Mouse (Mus musculus) brown adipose tissue, adult 24 weeks (tissue): ENCODE measurements around the gene Anxa6. TPM values are rescaled to one million over a fixed set of nuclear protein-coding genes. Genes with fewer than 3 reads are reported as not detected.

Experiments
- H3K27ac ChIP-seq: fragments of 200-500 bp; replicated peaks from 2 replicates; pipeline ENCODE4 v1.5.1; 2012; ENCODE audit warnings: low read depth, mild to moderate bottlenecking, low read length
- H3K4me1 ChIP-seq: fragments of 200-500 bp; 2 replicates; pipeline ENCODE4 v1.6.1; 2012; ENCODE audit warnings: low read length, mixed read lengths; ENCODE audit not compliant: control insufficient read depth, insufficient read depth, insufficient read length
- H3K4me3 ChIP-seq: fragments of 200-500 bp; 2 replicates; pipeline ENCODE4 v1.5.1; 2012; ENCODE audit warnings: low read depth, mild to moderate bottlenecking, low read length, moderate library complexity; ENCODE audit not compliant: insufficient read depth
- polyA plus RNA-seq: library from polyadenylated mRNA; stranded (reverse); fragments of >200 nt; gene quantifications from 2 replicates; pipeline ENCODE4 v1.2.4, GENCODE M21; 2012; ENCODE audit not compliant: missing spikeins, insufficient read depth, insufficient read length

Gene Anxa6
- polyA plus RNA-seq, 1 experiment: 212 TPM

DNA sequence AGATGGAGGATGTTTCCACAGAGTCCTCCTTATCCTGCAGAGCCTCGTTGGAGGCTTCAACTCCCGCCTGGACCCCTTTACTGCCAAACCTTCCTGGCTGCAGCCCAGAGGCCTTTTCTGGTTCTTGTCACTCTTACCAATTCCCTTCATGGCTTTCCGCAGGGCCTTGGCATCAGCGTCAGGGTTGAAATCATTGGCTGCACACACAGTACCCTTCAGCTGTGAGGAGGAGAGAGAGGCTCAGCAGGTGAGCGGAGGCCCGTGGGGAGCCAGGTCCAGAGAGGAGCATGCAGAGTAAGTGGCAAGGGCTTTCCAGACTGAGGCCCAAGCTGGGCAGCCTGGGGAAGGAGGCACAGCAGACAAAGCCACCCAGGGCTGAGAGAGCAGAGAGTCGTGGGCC lies 37.1 kb downstream of the Anxa6 start:
- H3K4me1 ChIP-seq: no peaks in the 10 kb centered on the region
- H3K4me3 ChIP-seq: no peak overlapping the region
- no peak overlapping the region for H3K27ac ChIP-seq

DNA sequence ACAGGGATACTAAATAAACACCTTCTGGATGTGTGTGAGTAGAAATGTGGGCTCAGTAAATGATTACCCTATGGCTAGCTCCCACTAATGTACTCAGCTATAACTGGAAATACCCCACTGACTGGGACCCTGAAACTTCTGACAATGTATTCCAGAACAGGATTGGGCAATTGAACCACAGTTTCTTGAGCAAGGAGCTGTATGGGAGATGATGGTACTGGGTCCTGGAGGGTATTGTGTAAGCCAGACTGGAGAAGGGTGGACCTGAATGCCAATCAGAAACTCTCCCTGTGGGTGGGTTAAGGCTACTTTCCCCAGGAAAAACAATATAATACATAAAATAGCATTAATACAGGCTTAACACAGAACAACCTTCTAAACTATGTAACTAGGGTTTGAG lies 43.3 kb downstream of the Anxa6 start:
- Histone ChIP-seq H3K27ac (no peak overlapping the region), H3K4me3 (no peak overlapping the region), H3K4me1 (no peaks in the 10 kb centered on the region)

DNA sequence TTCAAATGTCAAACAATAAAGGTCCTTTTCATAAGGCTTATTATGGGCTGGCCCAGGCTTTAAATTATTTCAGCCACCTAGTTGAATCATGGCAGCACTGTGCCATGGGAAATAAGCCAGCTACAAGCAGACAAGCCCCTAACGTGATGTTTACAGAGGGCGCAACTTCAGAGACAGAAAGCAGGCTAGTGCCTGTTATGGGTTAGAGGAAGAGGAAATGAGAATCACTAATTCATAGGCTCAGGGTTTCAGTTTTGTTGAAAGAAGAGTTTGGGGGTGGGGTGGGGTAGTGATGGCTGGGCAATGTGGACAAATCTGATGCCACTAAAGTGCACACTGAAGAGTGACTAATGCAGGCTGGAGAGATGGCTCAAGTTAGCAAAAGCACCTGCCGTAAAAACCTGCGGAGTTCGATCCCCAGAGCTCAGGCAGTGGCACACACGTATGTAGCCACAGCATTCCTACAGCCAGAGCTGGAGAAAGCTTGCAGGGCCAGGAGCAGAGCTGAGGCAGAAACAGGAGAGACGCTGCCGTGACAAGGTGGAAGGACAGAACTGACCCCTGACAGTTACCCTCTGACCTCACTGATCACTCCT lies 44.4 kb downstream of the Anxa6 start:
- no peaks in the 10 kb centered on the region for H3K4me1 ChIP-seq
- no peak overlapping the region for H3K27ac ChIP-seq

DNA sequence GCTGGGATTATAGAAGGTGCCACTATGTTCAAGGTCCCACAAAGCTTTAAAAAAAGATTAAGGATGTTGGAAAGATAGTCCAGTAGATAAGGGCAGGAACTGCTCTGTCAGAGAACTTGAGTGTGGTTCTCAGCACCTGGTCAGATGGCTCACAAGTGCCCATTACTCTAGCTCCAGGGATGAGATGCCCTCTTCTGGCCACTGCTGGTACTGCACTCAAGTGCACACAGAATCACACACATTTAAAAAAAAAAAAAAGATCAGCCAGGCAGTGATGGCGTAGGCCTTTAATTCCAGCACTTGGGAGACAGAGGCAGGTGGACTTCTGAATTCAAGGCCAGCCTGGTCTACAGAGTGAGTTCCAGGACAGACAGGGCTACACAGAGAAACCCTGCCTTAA lies 45.3 kb downstream of the Anxa6 start:
- H3K27ac ChIP-seq: no peak overlapping the region
- H3K4me3 ChIP-seq: no peak overlapping the region
- no peaks in the 10 kb centered on the region for H3K4me1 ChIP-seq

More for the DNA sequence above, 44.4 kb downstream of the Anxa6 start:
- H3K4me3 ChIP-seq: no peak overlapping the region

DNA sequence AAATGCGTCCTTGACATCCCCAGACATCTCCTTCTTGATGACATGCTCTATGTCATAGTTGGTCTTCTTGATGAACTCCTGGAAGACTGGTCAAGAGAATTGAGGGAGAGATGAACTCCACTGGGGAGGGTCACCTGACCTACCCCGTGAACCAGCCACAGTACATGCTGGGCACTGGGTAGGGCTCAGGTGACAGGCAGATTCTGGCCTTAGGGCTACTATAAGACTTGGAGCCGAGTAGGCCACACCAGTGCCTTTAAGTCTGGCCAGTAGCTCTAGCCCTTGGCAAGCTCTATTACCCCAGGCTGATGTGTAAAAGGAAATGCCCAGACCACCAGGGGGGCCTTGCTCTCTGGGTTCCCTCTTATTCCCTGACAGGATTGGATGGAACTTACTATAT lies 48.2 kb downstream of the Anxa6 start:
- no peak overlapping the region for H3K27ac ChIP-seq
- no peaks in the 10 kb centered on the region for H3K4me1 ChIP-seq
- no peak overlapping the region for H3K4me3 ChIP-seq

DNA sequence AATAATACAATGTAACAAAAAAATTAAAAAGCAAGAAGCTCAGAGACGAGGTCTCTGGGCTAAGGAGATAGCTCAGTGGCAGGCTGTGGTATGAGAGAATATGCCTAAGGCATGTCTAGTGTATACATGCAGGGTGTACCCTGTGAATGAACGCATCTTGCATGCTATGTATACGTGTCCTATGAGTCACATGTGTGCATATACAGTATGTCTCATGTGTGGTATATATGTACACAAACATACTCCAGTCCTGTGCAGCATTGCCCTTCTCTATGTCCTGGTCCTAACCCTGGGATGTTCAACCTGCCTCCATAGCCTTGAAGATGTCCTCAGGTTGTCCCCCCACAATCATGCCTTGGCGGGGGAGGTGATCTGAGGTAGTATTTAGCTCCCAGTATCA lies 48.7 kb downstream of the Anxa6 start:
- Histone ChIP-seq H3K4me3 (no peak overlapping the region), H3K4me1 (no peaks in the 10 kb centered on the region), H3K27ac (no peak overlapping the region)

DNA sequence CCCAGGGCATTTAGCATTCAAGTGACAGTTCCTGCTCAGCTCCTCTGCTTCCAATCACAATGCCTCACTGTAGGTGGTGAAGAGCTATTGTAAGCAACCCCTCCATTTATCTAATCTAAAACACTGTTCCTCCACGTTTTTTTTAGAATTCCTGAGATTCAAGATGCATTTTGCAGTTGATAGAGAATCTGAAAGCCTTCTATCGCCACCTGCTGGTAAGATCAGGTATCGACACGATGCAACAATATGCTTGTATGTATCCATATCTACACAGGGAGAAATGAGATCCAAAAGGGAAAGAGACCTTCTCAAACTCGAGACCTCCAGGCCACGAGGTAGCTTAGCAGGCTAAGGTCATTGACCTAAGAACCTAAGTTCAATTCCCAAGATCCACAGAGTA lies 49.2 kb downstream of the Anxa6 start:
- no peak overlapping the region for H3K27ac ChIP-seq
- H3K4me3 ChIP-seq: no peak overlapping the region
- H3K4me1 ChIP-seq: no peaks in the 10 kb centered on the region

DNA sequence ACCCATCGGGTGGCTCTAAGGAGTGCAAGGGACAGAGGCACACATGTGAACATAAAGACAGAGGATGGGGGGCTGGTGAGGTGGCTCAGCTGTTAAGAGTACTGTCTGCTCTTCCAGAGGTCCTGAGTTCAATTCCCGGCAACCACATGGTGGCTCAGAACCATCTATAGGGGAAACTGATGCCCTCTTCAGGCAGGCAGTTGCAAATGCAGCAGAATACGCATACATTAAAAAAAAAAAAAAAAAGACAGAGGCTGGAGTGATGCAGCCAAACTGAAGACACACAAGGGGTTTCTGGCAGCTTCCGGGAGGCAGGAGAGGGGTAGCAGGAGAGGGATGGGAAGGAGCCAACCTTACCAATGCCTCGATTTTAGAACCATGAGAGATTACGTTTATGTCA lies 50.7 kb downstream of the Anxa6 start:
- H3K4me3 ChIP-seq: no peak overlapping the region
- H3K27ac ChIP-seq: no peak overlapping the region
- H3K4me1 ChIP-seq: no peaks in the 10 kb centered on the region

DNA sequence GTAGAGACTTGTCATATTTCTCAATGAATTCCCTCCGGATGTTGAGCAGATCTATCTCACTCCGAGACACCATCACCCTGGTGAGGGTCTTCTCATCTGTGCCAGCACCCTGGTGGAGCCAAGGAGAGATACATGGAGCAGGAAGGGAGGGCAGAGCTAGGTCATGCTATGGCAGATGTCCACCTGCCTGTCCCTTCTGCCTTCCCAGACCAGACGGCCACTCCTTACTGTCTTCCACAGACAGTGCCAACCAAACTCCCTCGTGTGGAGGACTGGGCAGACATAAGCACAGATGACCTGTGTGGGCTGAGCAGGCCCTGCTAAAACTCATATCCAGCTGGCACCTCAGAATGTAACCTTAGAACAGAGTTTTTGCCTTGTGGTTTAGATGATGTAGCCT lies 51.6 kb downstream of the Anxa6 start:
- no peak overlapping the region for H3K4me3 ChIP-seq

DNA sequence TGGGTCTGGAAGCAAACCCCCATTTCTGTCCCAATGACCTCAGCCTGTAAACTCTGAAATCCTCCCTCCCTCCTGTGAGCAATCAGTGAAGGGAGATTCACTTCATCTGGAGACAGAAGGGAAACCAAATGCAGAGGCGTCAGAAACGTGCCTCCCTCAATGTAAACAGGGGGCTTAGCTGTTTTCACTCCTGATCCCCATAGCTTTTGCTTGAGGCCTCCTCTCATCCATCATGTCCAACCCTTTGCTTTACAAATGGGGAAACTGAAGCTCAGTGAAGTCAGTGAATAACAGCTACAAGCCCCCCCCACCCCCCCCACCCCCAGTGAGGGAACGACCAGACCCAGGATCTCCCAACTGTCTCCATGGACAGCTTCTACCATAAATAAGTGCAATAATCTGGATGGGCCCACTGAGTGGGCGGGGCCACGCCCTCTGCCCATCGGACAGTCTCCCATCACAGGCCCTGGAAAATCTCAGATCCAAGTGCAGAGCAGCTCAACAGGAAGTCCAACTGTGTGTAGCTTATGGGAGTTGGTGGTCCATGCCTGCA lies 55.8 kb downstream of the Anxa6 start:
- H3K4me1 ChIP-seq: no peaks in the 10 kb centered on the region
- no peak overlapping the region for H3K4me3 ChIP-seq
- no peak overlapping the region for H3K27ac ChIP-seq

More for the DNA sequence above, 51.6 kb downstream of the Anxa6 start:
- Histone ChIP-seq H3K4me1 (no peaks in the 10 kb centered on the region), H3K27ac (no peak overlapping the region)

DNA sequence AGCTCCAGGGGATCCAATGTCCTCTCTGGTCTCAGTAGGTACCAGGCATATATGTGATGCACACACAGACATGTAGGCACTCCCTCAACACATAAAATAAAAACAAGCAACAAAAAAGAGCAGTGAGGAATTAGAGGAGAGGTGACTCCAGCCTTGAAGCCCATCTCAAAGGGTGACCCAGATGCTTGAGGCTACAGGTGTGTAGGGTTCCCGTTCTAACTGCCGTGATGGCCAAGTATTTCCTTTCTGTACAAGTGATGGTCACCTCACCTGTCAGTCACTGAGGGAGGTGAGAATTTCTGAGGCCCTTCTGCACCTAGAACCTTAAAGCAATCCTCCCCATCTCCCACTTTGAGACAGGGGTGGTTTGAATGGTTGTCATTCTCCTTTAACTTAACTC lies 56.9 kb downstream of the Anxa6 start:
- Histone ChIP-seq H3K27ac (no peak overlapping the region), H3K4me3 (no peak overlapping the region), H3K4me1 (peaks cover 2% of the 10 kb centered on the region; the same call in 1 of the 2 replicates)

DNA sequence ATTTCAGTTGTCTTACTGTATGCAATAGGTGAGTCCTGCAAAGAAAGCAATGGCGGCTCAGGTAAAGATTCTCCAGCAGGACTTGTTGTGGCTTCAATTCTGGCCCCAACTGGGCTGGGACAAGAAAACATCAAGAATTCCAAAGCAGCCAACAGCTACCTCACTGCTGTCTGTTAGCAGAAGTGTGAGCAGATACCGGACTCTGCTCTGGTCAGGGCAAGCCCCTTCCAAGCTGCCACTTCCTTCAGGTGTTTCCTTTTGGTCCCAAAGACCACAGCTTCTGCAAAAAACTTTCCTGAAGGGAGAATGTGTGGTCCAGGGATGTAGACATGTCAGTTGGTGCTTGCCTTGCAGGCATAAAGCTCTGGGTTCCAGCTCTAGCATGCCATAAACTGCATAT lies 57.5 kb downstream of the Anxa6 start:
- Histone ChIP-seq H3K4me1 (peaks cover 2% of the 10 kb centered on the region; the same call in 1 of the 2 replicates), H3K4me3 (no peak overlapping the region), H3K27ac (no peak overlapping the region)

DNA sequence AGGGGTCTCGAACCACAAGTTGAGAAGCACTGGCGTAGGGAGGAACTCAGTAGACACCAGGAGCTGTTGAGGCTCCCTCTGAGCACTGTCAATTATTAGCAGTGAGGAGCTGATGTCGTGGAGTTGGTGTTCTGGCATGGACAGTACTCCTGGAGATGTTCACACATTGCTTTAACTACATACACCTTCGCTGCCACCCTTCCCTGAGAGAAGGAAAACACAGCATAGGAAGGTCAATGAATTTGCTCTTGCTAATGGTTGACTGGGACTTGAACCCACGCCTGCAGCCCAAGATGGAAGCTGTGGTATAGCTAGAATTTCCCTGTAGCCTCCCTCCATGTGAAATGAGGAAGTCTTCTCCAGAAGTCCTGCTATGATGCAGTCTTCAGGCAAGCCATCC lies 57.9 kb downstream of the Anxa6 start:
- Histone ChIP-seq H3K27ac (no peak overlapping the region), H3K4me3 (no peak overlapping the region), H3K4me1 (peaks cover 2% of the 10 kb centered on the region; the same call in 1 of the 2 replicates)

DNA sequence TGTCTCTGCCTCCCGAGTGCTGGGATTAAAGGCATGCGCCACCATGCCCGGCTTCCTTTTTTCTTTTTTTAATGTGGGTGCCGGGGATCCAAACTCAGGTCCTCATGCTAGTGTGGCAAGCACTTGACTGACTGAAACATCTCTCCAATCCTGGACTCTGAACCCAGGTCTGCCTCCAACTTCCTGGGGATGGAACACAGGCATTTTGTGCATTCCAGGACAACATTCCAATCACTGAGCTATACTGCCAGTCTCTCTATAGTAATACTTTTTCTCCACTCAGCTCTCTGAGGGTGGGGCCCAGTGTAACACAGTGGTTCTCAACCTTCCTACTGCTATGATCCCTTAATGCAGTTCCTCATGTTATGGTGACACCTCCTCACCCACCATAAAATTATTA lies 58.6 kb downstream of the Anxa6 start:
- Histone ChIP-seq H3K4me3 (no peak overlapping the region), H3K4me1 (peaks cover 2% of the 10 kb centered on the region; the same call in 1 of the 2 replicates), H3K27ac (no peak overlapping the region)

DNA sequence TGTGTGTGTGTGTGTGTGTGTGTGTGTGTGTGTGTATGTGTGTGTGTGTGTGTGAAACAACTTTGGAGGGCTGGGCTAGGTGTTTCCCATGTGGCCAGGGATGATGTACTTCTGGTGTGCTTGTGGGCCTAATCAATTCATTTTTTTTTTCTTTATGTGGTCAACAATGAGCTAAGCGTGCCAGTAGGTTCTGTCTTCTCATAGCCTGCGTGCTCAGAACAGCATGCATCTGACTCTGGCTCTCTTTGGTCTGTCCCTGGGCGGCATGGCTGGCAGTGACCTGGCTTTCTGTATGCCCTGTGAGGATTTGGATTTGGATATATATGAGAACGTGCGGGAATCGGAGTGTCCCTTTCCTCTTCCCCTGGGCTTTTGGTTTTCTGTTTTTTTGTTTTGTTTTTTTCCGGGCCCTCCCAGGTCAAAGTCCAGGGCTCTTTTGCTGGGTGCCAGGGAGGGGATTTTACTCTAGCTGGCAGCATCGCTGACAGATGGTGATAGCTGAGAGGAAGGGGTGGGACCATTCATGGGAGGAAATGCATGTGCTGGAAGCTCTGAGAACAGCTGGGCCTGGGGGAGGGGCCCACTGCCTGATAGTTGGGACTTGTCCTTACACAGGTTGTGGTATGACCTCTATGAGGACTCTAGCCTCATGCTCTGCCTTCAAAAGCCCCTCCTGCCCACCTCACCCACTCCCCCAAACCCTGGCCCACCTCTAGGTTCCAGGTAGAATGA lies 59.6 kb downstream of the Anxa6 start:
- H3K4me1 ChIP-seq: peaks cover 2% of the 10 kb centered on the region; the same call in 1 of the 2 replicates
- no peak overlapping the region for H3K27ac ChIP-seq
- H3K4me3 ChIP-seq: no peak overlapping the region

DNA sequence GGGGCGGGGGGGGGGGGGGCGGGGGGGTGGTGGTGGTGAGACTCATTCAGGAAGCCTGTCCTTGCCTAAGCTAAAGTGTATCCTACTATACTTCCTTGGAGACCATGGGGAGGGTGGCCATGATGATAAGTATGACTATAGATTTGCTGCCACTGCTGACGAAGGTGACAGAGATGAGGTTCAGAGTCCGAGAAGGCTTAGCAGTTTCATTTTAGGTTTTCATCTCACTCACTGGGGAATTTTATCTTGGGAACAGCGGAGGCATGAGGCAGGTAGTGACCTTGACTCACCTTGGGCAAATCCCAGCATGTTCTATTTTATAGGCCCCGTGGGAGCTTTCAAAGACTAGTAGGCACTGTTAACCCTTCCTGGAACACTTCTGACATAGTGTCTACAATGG lies 60.5 kb downstream of the Anxa6 start:
- Histone ChIP-seq H3K4me3 (no peak overlapping the region), H3K27ac (no peak overlapping the region)

More for the DNA sequence above, 60.5 kb downstream of the Anxa6 start:
- peaks cover 2% of the 10 kb centered on the region; the same call in 1 of the 2 replicates for H3K4me1 ChIP-seq
